Mouse (Mus musculus) kidney, embryonic 16.5 days (tissue): ENCODE measurements around the gene Tmem238l. TPM values are rescaled to one million over a fixed set of nuclear protein-coding genes. Genes with fewer than 3 reads are reported as not detected.

ENCODE experiments used
- ATAC-seq: fragments of 200-750 bp; cut with Nextera tagmentation; 2 replicates; pipeline ENCODE4 v1.8.0; 2017; ENCODE audit warnings: moderate TSS enrichment; ENCODE audit not compliant: low FRiP score, low TSS enrichment
- H3K27ac ChIP-seq: fragments of 300-500 bp; sonication (generic); 2 replicates; pipeline ENCODE4 v1.5.1; 2014; ENCODE audit warnings: low read length
- H3K27me3 ChIP-seq: fragments of 300-500 bp; sonication (generic); 2 replicates; pipeline ENCODE4 v1.6.1; 2014; ENCODE audit warnings: low read length, control low read depth, mixed read lengths; ENCODE audit not compliant: insufficient read depth
- H3K36me3 ChIP-seq: fragments of 300-500 bp; sonication (generic); 2 replicates; pipeline ENCODE4 v1.6.1; 2014; ENCODE audit warnings: low read length, control low read depth, mixed read lengths; ENCODE audit not compliant: insufficient read depth
- H3K4me1 ChIP-seq: fragments of 300-500 bp; sonication (generic); 2 replicates; pipeline ENCODE4 v1.6.1; 2014; ENCODE audit warnings: low read length, control low read depth, mixed read lengths; ENCODE audit not compliant: insufficient read depth
- H3K4me2 ChIP-seq: fragments of 300-500 bp; sonication (generic); replicated peaks from 2 replicates; pipeline ENCODE4 v1.6.1; 2014; ENCODE audit warnings: low read depth, low read length
- H3K4me3 ChIP-seq: fragments of 300-500 bp; sonication (generic); 2 replicates; pipeline ENCODE4 v1.5.1; 2014; ENCODE audit warnings: mild to moderate bottlenecking, low read length
- H3K9ac ChIP-seq: fragments of 300-500 bp; sonication (generic); replicated peaks from 2 replicates; pipeline ENCODE4 v1.6.1; 2014; ENCODE audit warnings: low read length
- H3K9me3 ChIP-seq: fragments of 300-500 bp; sonication (generic); 2 replicates; pipeline ENCODE4 v1.6.1; 2016; ENCODE audit warnings: low read length, control low read depth
- WGBS: fragments of 180-500 bp; shearing (Covaris S2); extraction: QIAGEN DNeasy Blood & Tissue Kit; methylation state at CpG from one replicate; pipeline ENCODE4 v1.1.7; 2014; 5-methylcytosine and 5-hydroxymethylcytosine counted together
- polyA plus RNA-seq: library from polyadenylated mRNA; unstranded; fragments of >200 nt; fragmentation: Nextera tagmentation; extraction: Ambion mirVana; gene quantifications from 2 replicates; pipeline ENCODE4 v1.2.1, GENCODE M21; 2015

Tmem238l gene
- polyA plus RNA-seq, 1 experiment from 2014 or later = 0.35 TPM

DNA sequence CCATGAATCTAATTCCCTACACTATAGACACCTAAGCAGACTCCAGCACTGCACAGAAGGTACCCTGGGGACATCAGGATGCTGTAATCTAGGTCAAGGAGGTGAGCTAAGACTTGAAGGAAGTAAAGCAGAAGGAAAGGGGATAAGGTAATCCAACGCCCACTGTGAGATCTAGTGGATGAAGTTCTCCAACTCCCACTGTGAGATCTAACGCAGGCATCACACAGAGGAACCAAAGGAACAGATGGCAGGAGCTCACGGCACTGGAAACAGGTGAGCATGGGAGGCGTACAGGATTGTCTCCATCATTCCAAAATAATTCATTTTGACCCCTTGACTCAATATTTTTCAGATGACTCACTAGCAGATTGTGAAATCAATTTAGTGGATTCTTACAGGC lies 40.0 kb downstream of the Tmem238l start:
- no peak for ATAC-seq
- no peak overlapping the region for H3K4me3 ChIP-seq
- H3K4me2 ChIP-seq = no peak overlapping the region
- H3K27ac ChIP-seq = no peak overlapping the region
- no peaks in the 10 kb centered on the region for H3K36me3 ChIP-seq
- no peaks in the 10 kb centered on the region for H3K27me3 ChIP-seq
- H3K9me3 ChIP-seq = no peaks in the 10 kb centered on the region
- WGBS = 79% methylated on average over 4 of the region's 4 CpGs
- no peak overlapping the region for H3K9ac ChIP-seq
- H3K4me1 ChIP-seq = peaks cover 7% of the 10 kb centered on the region; the same call in 1 of the 2 replicates

DNA sequence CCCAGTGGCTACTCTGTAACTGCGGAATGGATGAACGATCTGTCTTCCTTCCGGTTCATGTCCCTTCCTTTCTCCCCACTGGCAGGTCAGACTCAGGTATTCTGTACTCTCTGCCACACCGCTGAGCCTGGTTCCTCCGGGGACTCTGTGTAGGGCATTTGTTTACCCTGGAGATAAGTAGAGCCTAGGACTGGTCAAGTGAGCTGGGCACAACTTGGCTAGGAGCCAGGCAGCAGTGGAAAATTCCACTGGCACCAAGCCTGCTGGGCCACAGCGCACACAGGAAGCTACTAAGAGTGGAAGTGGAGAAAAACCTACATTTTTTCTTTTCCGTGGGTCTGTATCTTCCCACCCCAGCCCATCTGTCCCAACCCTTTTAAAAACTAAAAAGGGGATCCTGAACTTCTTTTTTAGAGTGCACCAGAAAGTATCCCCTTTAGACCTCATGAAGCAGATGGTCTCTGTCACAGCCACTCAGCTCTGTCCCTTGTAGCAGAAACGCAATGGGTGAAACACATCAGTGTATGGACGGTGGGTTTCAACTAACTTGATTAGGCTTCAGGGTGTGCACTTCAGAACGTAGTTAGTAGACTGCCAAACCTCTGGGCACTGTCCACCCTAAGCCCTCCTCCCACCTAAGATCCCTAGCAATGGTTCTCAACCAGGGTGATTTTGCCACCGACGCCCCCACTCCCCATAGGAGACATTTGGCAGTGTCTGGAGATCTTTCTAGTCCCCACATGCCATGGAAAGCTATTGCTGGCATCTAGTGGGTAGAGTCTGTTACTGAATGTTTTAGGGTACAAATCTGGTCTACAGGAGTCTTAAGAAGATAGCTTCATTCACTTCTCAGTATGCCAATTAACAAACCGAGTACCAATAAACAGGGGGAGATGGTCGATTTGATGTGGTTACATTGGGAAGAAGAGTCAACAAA lies 42.3 kb downstream of the Tmem238l start:
- H3K9me3 ChIP-seq = no peaks in the 10 kb centered on the region
- no peak overlapping the region for H3K4me2 ChIP-seq
- peaks cover 7% of the 10 kb centered on the region; the same call in 1 of the 2 replicates for H3K4me1 ChIP-seq
- no peak overlapping the region for H3K27ac ChIP-seq
- ATAC-seq = peak; percentile 79
- WGBS = 69% methylated on average over 14 of the region's 14 CpGs
- no peak overlapping the region for H3K9ac ChIP-seq
- no peaks in the 10 kb centered on the region for H3K27me3 ChIP-seq
- H3K36me3 ChIP-seq = no peaks in the 10 kb centered on the region
- no peak overlapping the region for H3K4me3 ChIP-seq

GRCm38 (mm10) chr11:67000671-67001070 lies 44.2 kb downstream of the Tmem238l start:
- no peaks in the 10 kb centered on the region for H3K36me3 ChIP-seq
- peaks cover 7% of the 10 kb centered on the region; the same call in 1 of the 2 replicates for H3K4me1 ChIP-seq
- no peaks in the 10 kb centered on the region for H3K27me3 ChIP-seq
- 73% methylated on average over 4 of the region's 4 CpGs for WGBS
- H3K4me2 ChIP-seq = no peak overlapping the region
- H3K27ac ChIP-seq = no peak overlapping the region
- no peak overlapping the region for H3K9ac ChIP-seq
- no peaks in the 10 kb centered on the region for H3K9me3 ChIP-seq
- no peak for ATAC-seq
- H3K4me3 ChIP-seq = no peak overlapping the region

GRCm38 (mm10) chr11:67001717-67002116 lies 45.3 kb downstream of the Tmem238l start:
- WGBS = 59% methylated on average over 1 of the region's 1 CpGs
- Histone ChIP-seq H3K9me3 (no peaks in the 10 kb centered on the region), H3K4me3 (no peak overlapping the region), H3K36me3 (no peaks in the 10 kb centered on the region), H3K27me3 (no peaks in the 10 kb centered on the region), H3K4me2 (no peak overlapping the region), H3K9ac (no peak overlapping the region), H3K27ac (no peak overlapping the region), H3K4me1 (peaks cover 7% of the 10 kb centered on the region; the same call in 1 of the 2 replicates)
- ATAC-seq = no peak

GRCm38 (mm10) chr11:67002911-67003310 lies 46.5 kb downstream of the Tmem238l start:
- no peak for ATAC-seq
- H3K9me3 ChIP-seq = no peaks in the 10 kb centered on the region
- H3K27me3 ChIP-seq = no peaks in the 10 kb centered on the region
- no peak overlapping the region for H3K4me3 ChIP-seq
- no peaks in the 10 kb centered on the region for H3K36me3 ChIP-seq
- H3K4me1 ChIP-seq = peaks cover 7% of the 10 kb centered on the region; the same call in 1 of the 2 replicates
- H3K4me2 ChIP-seq = no peak overlapping the region
- 42% methylated on average over 2 of the region's 2 CpGs for WGBS
- H3K27ac ChIP-seq = no peak overlapping the region
- no peak overlapping the region for H3K9ac ChIP-seq

- 82% methylated on average over 8 of the region's 8 CpGs for WGBS
- ATAC-seq = no peak
- H3K9ac ChIP-seq = no peak overlapping the region
Measured at GRCm38 (mm10) chr11:67007961-67008360, 51.5 kb downstream of the Tmem238l start.

DNA sequence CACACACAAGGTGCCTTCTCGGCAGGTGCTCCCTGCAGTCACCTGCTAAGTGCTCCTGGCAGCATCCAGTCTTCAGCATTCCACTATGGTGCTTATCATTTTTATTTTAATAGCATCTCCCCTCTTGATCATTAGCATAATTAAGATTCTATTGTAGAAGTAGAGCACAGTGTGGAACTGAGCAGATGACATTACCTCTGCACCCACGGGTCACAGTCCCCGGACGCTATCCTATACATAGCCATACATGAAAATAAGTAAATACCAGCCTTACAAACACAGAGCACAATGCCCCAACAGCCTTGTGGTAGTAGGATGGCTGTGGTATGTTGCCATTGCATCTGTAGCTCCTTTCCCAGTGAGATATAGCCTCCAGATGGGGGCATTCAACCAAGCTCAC lies 52.1 kb downstream of the Tmem238l start:
- no peaks in the 10 kb centered on the region for H3K9me3 ChIP-seq
- H3K27me3 ChIP-seq = no peaks in the 10 kb centered on the region
- WGBS = 93% methylated on average over 4 of the region's 4 CpGs
- no peaks in the 10 kb centered on the region for H3K36me3 ChIP-seq
- no peak overlapping the region for H3K4me2 ChIP-seq
- ATAC-seq = no peak
- no peak overlapping the region for H3K27ac ChIP-seq
- no peak overlapping the region for H3K9ac ChIP-seq
- no peak overlapping the region for H3K4me3 ChIP-seq
- H3K4me1 ChIP-seq = 0 out of 2 replicates have a peak, but pooled peaks cover 5% of the 10 kb centered on the region

More at GRCm38 (mm10) chr11:67007961-67008360, 51.5 kb downstream of the Tmem238l start:
- no peaks in the 10 kb centered on the region for H3K9me3 ChIP-seq
- H3K27ac ChIP-seq = no peak overlapping the region
- H3K4me2 ChIP-seq = no peak overlapping the region
- no peaks in the 10 kb centered on the region for H3K36me3 ChIP-seq
- H3K4me1 ChIP-seq = 0 out of 2 replicates have a peak, but pooled peaks cover 5% of the 10 kb centered on the region
- H3K27me3 ChIP-seq = no peaks in the 10 kb centered on the region
- no peak overlapping the region for H3K4me3 ChIP-seq

DNA sequence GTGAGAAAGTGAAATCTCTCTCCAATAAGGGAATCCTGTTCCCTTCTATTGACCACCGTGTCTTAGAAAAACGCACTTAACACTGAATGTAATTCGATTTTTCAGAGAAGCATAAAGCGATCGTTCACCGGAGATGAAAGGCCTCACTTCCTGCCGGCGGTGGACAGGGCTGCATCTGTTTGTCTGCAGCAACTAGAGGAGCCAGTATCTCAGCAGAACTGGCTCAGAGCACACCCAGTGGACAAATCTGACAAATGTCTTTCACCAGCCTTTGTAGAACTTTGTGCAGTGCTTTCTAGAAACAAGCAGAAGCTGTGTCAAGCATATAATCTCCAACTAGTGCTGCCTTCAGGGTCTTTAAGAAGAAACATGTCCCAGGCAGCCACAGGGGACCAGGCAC lies 54.0 kb downstream of the Tmem238l start:
- no peak overlapping the region; the same call in 1 of the 2 replicates for H3K9ac ChIP-seq
- no peak for ATAC-seq
- H3K27me3 ChIP-seq = no peaks in the 10 kb centered on the region
- H3K4me3 ChIP-seq = no peak overlapping the region
- H3K9me3 ChIP-seq = no peaks in the 10 kb centered on the region
- 0 out of 2 replicates have a peak, but pooled peaks cover 5% of the 10 kb centered on the region for H3K4me1 ChIP-seq
- no peak overlapping the region for H3K27ac ChIP-seq
- 3% methylated on average over 8 of the region's 8 CpGs for WGBS
- H3K36me3 ChIP-seq = no peaks in the 10 kb centered on the region
- H3K4me2 ChIP-seq = peak overlapping the region; percentile 21; the same call in 1 of the 2 replicates

DNA sequence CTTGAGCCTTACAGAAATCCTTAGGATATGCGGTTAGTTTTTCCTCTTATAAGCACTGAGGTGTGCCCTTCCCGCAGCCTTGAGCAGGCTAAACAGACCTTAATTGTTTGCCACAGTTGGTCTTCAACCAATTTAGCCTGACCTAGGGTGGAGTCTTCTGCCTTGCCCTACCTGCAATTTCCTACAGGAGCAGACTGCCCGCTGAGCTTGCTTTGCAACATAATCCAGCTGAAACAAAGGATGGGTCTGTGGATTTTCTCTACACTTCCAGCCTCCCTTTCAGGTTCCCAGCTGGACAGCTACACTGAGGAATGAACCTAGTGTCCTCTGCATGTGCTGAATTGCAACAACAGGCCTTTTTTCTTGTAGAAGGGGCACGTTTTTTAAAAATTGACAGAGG lies 55.2 kb downstream of the Tmem238l start:
- H3K27ac ChIP-seq = no peak overlapping the region
- 0 out of 2 replicates have a peak, but pooled peaks cover 5% of the 10 kb centered on the region for H3K4me1 ChIP-seq
- no peak overlapping the region for H3K4me2 ChIP-seq
- 47% methylated on average over 4 of the region's 4 CpGs for WGBS
- no peak for ATAC-seq
- no peaks in the 10 kb centered on the region for H3K36me3 ChIP-seq
- no peak overlapping the region for H3K9ac ChIP-seq
- no peaks in the 10 kb centered on the region for H3K27me3 ChIP-seq
- H3K4me3 ChIP-seq = no peak overlapping the region
- H3K9me3 ChIP-seq = no peaks in the 10 kb centered on the region
